Mouse (Mus musculus): Measurements from ENCODE around the gene Mcf2. TPM values are rescaled to one million over a fixed set of nuclear protein-coding genes. Genes with fewer than 3 reads are reported as not detected.

Mcf2 gene
- polyA plus RNA-seq, 1 experiment, result not detected

GRCm38 (mm10) chrX:60014588-60014987, 164.3 kb downstream of the Mcf2 start:
- Histone ChIP-seq H3K4me1 (replicated peaks; ENCODE audit: control insufficient read depth, insufficient read depth, low read length) (no peaks in the 10 kb centered on the region), H3K27me3 (ENCODE audit: control insufficient read depth, insufficient read depth, low read length) (no peaks in the 10 kb centered on the region), H3K4me3 (ENCODE audit: control insufficient read depth, insufficient read depth, low read length) (no peak overlapping the region), H3K36me3 (ENCODE audit: control insufficient read depth, insufficient read depth, low read length) (no peaks in the 10 kb centered on the region), H3K27ac (ENCODE audit: control insufficient read depth, insufficient read depth, low read length) (no peak overlapping the region)
- no peak for DNase-seq
- WGBS, result 90% methylated on average over 1 of the region's 1 CpGs
- TF ChIP-seq POLR2A (IDR thresholded peaks at IDR 0.05; ENCODE audit: control insufficient read depth, extremely low read depth, insufficient read depth, low read length, poor library complexity) (no peak), CTCF (IDR thresholded peaks at IDR 0.05; ENCODE audit: borderline replicate concordance, control insufficient read depth, extremely low read depth, insufficient read depth, low read length, poor library complexity) (no peak)

DNA sequence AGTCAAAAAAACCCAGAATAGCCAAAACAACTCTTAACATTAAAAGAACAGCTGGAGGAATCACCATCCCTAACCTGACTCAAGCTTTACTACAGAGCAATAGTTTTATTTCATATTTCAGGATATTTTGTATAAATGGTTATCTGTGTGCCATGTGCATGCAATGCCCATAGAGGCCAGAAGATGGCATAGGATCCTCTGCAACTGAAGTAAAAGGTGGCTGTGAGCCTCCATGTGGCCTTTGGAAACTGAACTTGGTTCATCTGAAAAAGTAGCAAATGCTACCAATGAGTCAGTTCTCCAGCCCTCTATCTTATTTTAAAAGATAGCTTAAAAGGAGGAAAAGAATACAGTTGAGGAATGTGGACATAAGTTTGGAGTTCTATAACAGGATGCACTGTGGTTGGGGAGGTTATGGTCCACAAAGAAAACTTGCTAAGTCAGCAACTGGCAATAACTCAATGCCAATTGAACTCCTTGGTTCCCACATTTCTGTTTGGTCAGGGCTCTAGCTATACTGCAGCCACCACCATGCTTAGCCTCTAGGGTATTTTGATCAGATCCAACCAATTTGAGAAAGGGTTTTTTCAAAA, 165.7 kb downstream of the Mcf2 start:
- H3K36me3 ChIP-seq (ENCODE audit: control insufficient read depth, insufficient read depth, low read length), result no peaks in the 10 kb centered on the region
- H3K4me1 ChIP-seq (replicated peaks; ENCODE audit: control insufficient read depth, insufficient read depth, low read length), result no peaks in the 10 kb centered on the region
- H3K27me3 ChIP-seq (ENCODE audit: control insufficient read depth, insufficient read depth, low read length), result no peaks in the 10 kb centered on the region
- DNase-seq, result peak; percentile 16
- H3K27ac ChIP-seq (ENCODE audit: control insufficient read depth, insufficient read depth, low read length), result no peak overlapping the region
- no peak overlapping the region for H3K4me3 ChIP-seq (ENCODE audit: control insufficient read depth, insufficient read depth, low read length)
- no peak for TF ChIP-seq CTCF (IDR thresholded peaks at IDR 0.05; ENCODE audit: borderline replicate concordance, control insufficient read depth, extremely low read depth, insufficient read depth, low read length, poor library complexity)
- no peak for TF ChIP-seq POLR2A (IDR thresholded peaks at IDR 0.05; ENCODE audit: control insufficient read depth, extremely low read depth, insufficient read depth, low read length, poor library complexity)

Other genes starting within 250 kb of the Mcf2 start
- 0.04 and 0.08 TPM in 2 replicates for gene F9, start 179.6 kb downstream of the Mcf2 start, polyA plus RNA-seq (2012; rRNA removed)